Mouse (Mus musculus) hindbrain, postnatal 0 days (tissue): ENCODE results near the gene Pithd1. TPM values are rescaled to one million over a fixed set of nuclear protein-coding genes. Genes with fewer than 3 reads are reported as not detected.

ENCODE experiments used
- ATAC-seq: fragments of 200-750 bp; cut with Nextera tagmentation; 2 replicates; pipeline ENCODE4 v1.8.0; 2017; ENCODE audit warnings: mild to moderate bottlenecking, moderate TSS enrichment, moderate library complexity
- DNase-seq: peaks from one replicate; pipeline ENCODE4 v3.0.0-alpha.2; 2015; ENCODE audit warnings: low spot score
- H3K27ac ChIP-seq: fragments of 300-500 bp; sonication (generic); 2 replicates; pipeline ENCODE4 v1.5.1; 2014; ENCODE audit warnings: mild to moderate bottlenecking
- H3K27me3 ChIP-seq: fragments of 300-500 bp; sonication (generic); 2 replicates; pipeline ENCODE4 v1.6.1; 2014; ENCODE audit warnings: low read length, mixed read lengths; ENCODE audit not compliant: insufficient read depth
- H3K36me3 ChIP-seq: fragments of 300-500 bp; sonication (generic); 2 replicates; pipeline ENCODE4 v1.6.1; 2014; ENCODE audit warnings: low read length, mixed read lengths; ENCODE audit not compliant: insufficient read depth
- H3K4me1 ChIP-seq: fragments of 300-500 bp; sonication (generic); 2 replicates; pipeline ENCODE4 v1.6.1; 2014; ENCODE audit warnings: antibody characterized with exemption, low read length, mixed read lengths; ENCODE audit not compliant: insufficient read depth
- H3K4me2 ChIP-seq: fragments of 300-500 bp; sonication (generic); 2 replicates; pipeline ENCODE4 v1.6.1; 2014; ENCODE audit warnings: low read depth, mild to moderate bottlenecking, low read length, moderate library complexity, mixed read lengths
- H3K4me3 ChIP-seq: fragments of 300-500 bp; sonication (generic); 2 replicates; pipeline ENCODE4 v1.5.1; 2014; ENCODE audit warnings: low read length
- H3K9ac ChIP-seq: fragments of 300-500 bp; sonication (generic); replicated peaks from 2 replicates; pipeline ENCODE4 v1.6.1; 2014; ENCODE audit warnings: mild to moderate bottlenecking, low read length, moderate library complexity, mixed read lengths
- H3K9me3 ChIP-seq: fragments of 300-500 bp; sonication (generic); 2 replicates; pipeline ENCODE4 v1.6.1; 2016; ENCODE audit warnings: low read length, mixed read lengths
- CTCF ChIP-seq: IDR thresholded peaks from 2 replicates; pipeline ENCODE4 v1.5.1; 2016; ENCODE audit warnings: antibody characterized with exemption, control low read depth, low read depth
- WGBS: fragments of 180-500 bp; shearing (Covaris S2); extraction: QIAGEN DNeasy Blood & Tissue Kit; methylation state at CpG from one replicate; pipeline ENCODE4 v1.1.7; 2014; 5-methylcytosine and 5-hydroxymethylcytosine counted together
- polyA plus RNA-seq: library from polyadenylated mRNA; unstranded; fragments of >200 nt; fragmentation: Nextera tagmentation; extraction: Ambion mirVana; gene quantifications from 2 replicates; pipeline ENCODE4 v1.2.1, GENCODE M21; 2015
- total RNA-seq: library from RNA; depleted of rRNA; stranded (reverse); fragments of >200 nt; gene quantifications from 2 replicates; pipeline ENCODE4 v1.2.3, GENCODE M21; 2014

Pithd1 gene
- total and polyA plus RNA-seq, 2 experiments from 2014 or later: 53.2 to 85.7 TPM

- Histone ChIP-seq H3K27me3 (no peaks in the 10 kb centered on the region), H3K4me2 (no peak overlapping the region), H3K4me1 (peaks cover 8% of the 10 kb centered on the region), H3K27ac (no peak overlapping the region), H3K9me3 (no peaks in the 10 kb centered on the region), H3K9ac (no peak overlapping the region), H3K4me3 (no peak overlapping the region), H3K36me3 (peaks cover 21% of the 10 kb centered on the region)
- 92% methylated on average over 12 of the region's 12 CpGs for WGBS
- ATAC-seq (no peak), DNase-seq (no peak)
- TF ChIP-seq CTCF: no peak
Measured at GRCm38 (mm10) chr4:135976146-135976545, 10.9 kb downstream of the Pithd1 start.

- Histone ChIP-seq H3K4me1 (peaks cover 8% of the 10 kb centered on the region), H3K9me3 (no peaks in the 10 kb centered on the region), H3K27me3 (no peaks in the 10 kb centered on the region), H3K4me2 (peak overlapping the region; percentile 96), H3K27ac (peak overlapping the region; percentile 76; the same call in 1 of the 2 replicates), H3K4me3 (peak overlapping the region; percentile 95), H3K36me3 (peaks cover 35% of the 10 kb centered on the region), H3K9ac (0 out of 2 replicates have a peak overlapping the region, but pooled peaks have one; percentile 94)
- ATAC-seq (no peak), DNase-seq (no peak)
- no peak for TF ChIP-seq CTCF
- WGBS: 70% methylated on average over 13 of the region's 13 CpGs
Measured at GRCm38 (mm10) chr4:135972911-135973811, 13.9 kb downstream of the Pithd1 start.

GRCm38 (mm10) chr4:135972556-135972906, 14.5 kb downstream of the Pithd1 start, which contains the start of gene Lypla2:
Gene Lypla2 (minus strand): TSS chr4:135972626.
- Histone ChIP-seq H3K9me3 (no peaks in the 10 kb centered on the region), H3K27ac (peak within 1 kb of the TSS; percentile 76; the same call in 1 of the 2 replicates), H3K36me3 (peaks cover 40% of the 10 kb centered on the region), H3K4me2 (peak within 1 kb of the TSS; percentile 96), H3K4me3 (peak within 1 kb of the TSS; percentile 95), H3K4me1 (peaks cover 8% of the 10 kb centered on the region), H3K9ac (peak within 1 kb of the TSS; percentile 94), H3K27me3 (no peaks in the 10 kb centered on the region)
- no peak for TF ChIP-seq CTCF
- ATAC-seq (peak; percentile 87), DNase-seq (peak; percentile 93)
- under 1% methylated on average over 19 of the region's 19 CpGs for WGBS

GRCm38 (mm10) chr4:135971805-135972555, 15.1 kb downstream of the Pithd1 start:
- peak overlapping the region; percentile 76; the same call in 1 of the 2 replicates for H3K27ac ChIP-seq
- no peaks in the 10 kb centered on the region for H3K9me3 ChIP-seq
- no peaks in the 10 kb centered on the region for H3K27me3 ChIP-seq
- under 1% methylated on average over 35 of the region's 35 CpGs for WGBS
- H3K4me2 ChIP-seq: peak overlapping the region; percentile 96
- peak; percentile 67 for ATAC-seq
- peak overlapping the region; percentile 95 for H3K4me3 ChIP-seq
- peak overlapping the region; percentile 94 for H3K9ac ChIP-seq
- peaks cover 8% of the 10 kb centered on the region for H3K4me1 ChIP-seq
- H3K36me3 ChIP-seq: peaks cover 43% of the 10 kb centered on the region
- no peak for TF ChIP-seq CTCF
- no peak for DNase-seq

GRCm38 (mm10) chr4:135970585-135970984, 16.5 kb downstream of the Pithd1 start:
- peak overlapping the region; percentile 96; the same call in 1 of the 2 replicates for H3K4me2 ChIP-seq

GRCm38 (mm10) chr4:135969070-135969750, 17.9 kb downstream of the Pithd1 start:
- Histone ChIP-seq H3K9ac (no peak overlapping the region), H3K36me3 (peaks cover 43% of the 10 kb centered on the region)
- no peak for ATAC-seq

More at GRCm38 (mm10) chr4:135970585-135970984, 16.5 kb downstream of the Pithd1 start:
- no peak overlapping the region for H3K9ac ChIP-seq
- peaks cover 8% of the 10 kb centered on the region for H3K4me1 ChIP-seq
- 90% methylated on average over 11 of the region's 11 CpGs for WGBS
- no peak for DNase-seq
- H3K36me3 ChIP-seq: peaks cover 43% of the 10 kb centered on the region
- H3K4me3 ChIP-seq: no peak overlapping the region
- H3K27me3 ChIP-seq: no peaks in the 10 kb centered on the region
- no peak overlapping the region for H3K27ac ChIP-seq
- no peaks in the 10 kb centered on the region for H3K9me3 ChIP-seq
- ATAC-seq: no peak
- no peak for TF ChIP-seq CTCF

More at GRCm38 (mm10) chr4:135969070-135969750, 17.9 kb downstream of the Pithd1 start:
- 79% methylated on average over 13 of the region's 13 CpGs for WGBS
- DNase-seq: no peak
- Histone ChIP-seq H3K27me3 (no peaks in the 10 kb centered on the region), H3K4me2 (no peak overlapping the region), H3K4me3 (no peak overlapping the region), H3K9me3 (no peaks in the 10 kb centered on the region), H3K27ac (no peak overlapping the region), H3K4me1 (peaks cover 14% of the 10 kb centered on the region)
- no peak for TF ChIP-seq CTCF
